Mouse (Mus musculus): Measurements from ENCODE around the gene Inka2. TPM values are rescaled to one million over a fixed set of nuclear protein-coding genes. Genes with fewer than 3 reads are reported as not detected.

Inka2 gene
- polyA plus RNA-seq, 1 experiment, result 6.3 TPM

- TF ChIP-seq MYOG (IDR thresholded peaks at IDR 0.05; ENCODE audit: control insufficient read depth, extremely low read depth, insufficient read length) (no peak), CEBPB (IDR thresholded peaks at IDR 0.05; ENCODE audit: low read depth) (no peak), MAX (IDR thresholded peaks at IDR 0.05) (no peak), USF1 (IDR thresholded peaks at IDR 0.05; ENCODE audit: low read depth) (no peak), MYOD1 (IDR thresholded peaks at IDR 0.05; ENCODE audit: control insufficient read depth, insufficient read length, low read depth) (no peak), CTCF (IDR thresholded peaks at IDR 0.05; ENCODE audit: control insufficient read depth, insufficient read depth, insufficient read length) (no peak), FOSL1 (IDR thresholded peaks at IDR 0.05; ENCODE audit: insufficient read depth, low read length, poor library complexity, severe bottlenecking) (no peak)
- H3ac ChIP-seq (ENCODE audit: control insufficient read depth, insufficient read length, low read depth), result no peak overlapping the region
- H3K36me3 ChIP-seq (ENCODE audit: control insufficient read depth, insufficient read depth), result peaks cover 12% of the 10 kb centered on the region
- no peak overlapping the region for H3K4me3 ChIP-seq (ENCODE audit: insufficient read depth, poor library complexity, severe bottlenecking)
- no peaks in the 10 kb centered on the region for H3K79me3 ChIP-seq (ENCODE audit: low read depth)
- no peaks in the 10 kb centered on the region for H3K79me2 ChIP-seq (ENCODE audit: control insufficient read depth, insufficient read depth)
- H3K27me3 ChIP-seq (ENCODE audit: control insufficient read depth, insufficient read depth, insufficient read length), result no peaks in the 10 kb centered on the region
These were observed 12.1 kb downstream of the Inka2 start for GRCm38 (mm10) chr3:105716353-105717000.

- Histone ChIP-seq H3K4me3 (ENCODE audit: insufficient read depth, poor library complexity, severe bottlenecking) (no peak overlapping the region), H3K36me3 (ENCODE audit: control insufficient read depth, insufficient read depth) (peaks cover 5% of the 10 kb centered on the region), H3K79me2 (ENCODE audit: control insufficient read depth, insufficient read depth) (no peaks in the 10 kb centered on the region), H3ac (ENCODE audit: control insufficient read depth, insufficient read length, low read depth) (no peak overlapping the region), H3K79me3 (ENCODE audit: low read depth) (no peaks in the 10 kb centered on the region), H3K27me3 (ENCODE audit: control insufficient read depth, insufficient read depth, insufficient read length) (no peaks in the 10 kb centered on the region)
- TF ChIP-seq MYOG (IDR thresholded peaks at IDR 0.05; ENCODE audit: control insufficient read depth, extremely low read depth, insufficient read length) (no peak), CEBPB (IDR thresholded peaks at IDR 0.05; ENCODE audit: low read depth) (no peak), CTCF (IDR thresholded peaks at IDR 0.05; ENCODE audit: control insufficient read depth, insufficient read depth, insufficient read length) (no peak), FOSL1 (IDR thresholded peaks at IDR 0.05; ENCODE audit: insufficient read depth, low read length, poor library complexity, severe bottlenecking) (no peak), MAX (IDR thresholded peaks at IDR 0.05) (no peak), USF1 (IDR thresholded peaks at IDR 0.05; ENCODE audit: low read depth) (no peak), MYOD1 (IDR thresholded peaks at IDR 0.05; ENCODE audit: control insufficient read depth, insufficient read length, low read depth) (no peak)
These were observed 13.6 kb downstream of the Inka2 start for GRCm38 (mm10) chr3:105717856-105718555.

GRCm38 (mm10) chr3:105718746-105719145 lies 14.3 kb downstream of the Inka2 start:
- no peaks in the 10 kb centered on the region for H3K27me3 ChIP-seq (ENCODE audit: control insufficient read depth, insufficient read depth, insufficient read length)
- TF ChIP-seq FOSL1 (IDR thresholded peaks at IDR 0.05; ENCODE audit: insufficient read depth, low read length, poor library complexity, severe bottlenecking) (no peak), USF1 (IDR thresholded peaks at IDR 0.05; ENCODE audit: low read depth) (no peak)

GRCm38 (mm10) chr3:105719979-105720378 lies 15.6 kb downstream of the Inka2 start:
- Histone ChIP-seq H3K79me2 (ENCODE audit: control insufficient read depth, insufficient read depth) (no peaks in the 10 kb centered on the region), H3K4me3 (ENCODE audit: insufficient read depth, poor library complexity, severe bottlenecking) (no peak overlapping the region), H3K27me3 (ENCODE audit: control insufficient read depth, insufficient read depth, insufficient read length) (no peaks in the 10 kb centered on the region), H3K79me3 (ENCODE audit: low read depth) (no peaks in the 10 kb centered on the region), H3K36me3 (ENCODE audit: control insufficient read depth, insufficient read depth) (peaks cover 5% of the 10 kb centered on the region), H3ac (ENCODE audit: control insufficient read depth, insufficient read length, low read depth) (no peak overlapping the region)
- TF ChIP-seq CEBPB (IDR thresholded peaks at IDR 0.05; ENCODE audit: low read depth) (no peak), MAX (IDR thresholded peaks at IDR 0.05) (no peak), MYOG (IDR thresholded peaks at IDR 0.05; ENCODE audit: control insufficient read depth, extremely low read depth, insufficient read length) (no peak), MYOD1 (IDR thresholded peaks at IDR 0.05; ENCODE audit: control insufficient read depth, insufficient read length, low read depth) (no peak), USF1 (IDR thresholded peaks at IDR 0.05; ENCODE audit: low read depth) (no peak)

More at GRCm38 (mm10) chr3:105718746-105719145, 14.3 kb downstream of the Inka2 start:
- no peak overlapping the region for H3ac ChIP-seq (ENCODE audit: control insufficient read depth, insufficient read length, low read depth)
- H3K79me3 ChIP-seq (ENCODE audit: low read depth), result no peaks in the 10 kb centered on the region
- H3K4me3 ChIP-seq (ENCODE audit: insufficient read depth, poor library complexity, severe bottlenecking), result no peak overlapping the region
- no peaks in the 10 kb centered on the region for H3K79me2 ChIP-seq (ENCODE audit: control insufficient read depth, insufficient read depth)
- H3K36me3 ChIP-seq (ENCODE audit: control insufficient read depth, insufficient read depth), result peaks cover 5% of the 10 kb centered on the region

- no peak overlapping the region for H3K4me3 ChIP-seq (ENCODE audit: insufficient read depth, poor library complexity, severe bottlenecking)
- no peaks in the 10 kb centered on the region for H3K79me2 ChIP-seq (ENCODE audit: control insufficient read depth, insufficient read depth)
- TF ChIP-seq MYOG (IDR thresholded peaks at IDR 0.05; ENCODE audit: control insufficient read depth, extremely low read depth, insufficient read length) (no peak), CEBPB (IDR thresholded peaks at IDR 0.05; ENCODE audit: low read depth) (no peak), FOSL1 (IDR thresholded peaks at IDR 0.05; ENCODE audit: insufficient read depth, low read length, poor library complexity, severe bottlenecking) (no peak), USF1 (IDR thresholded peaks at IDR 0.05; ENCODE audit: low read depth) (no peak), CTCF (IDR thresholded peaks at IDR 0.05; ENCODE audit: control insufficient read depth, insufficient read depth, insufficient read length) (no peak), MAX (IDR thresholded peaks at IDR 0.05) (no peak), MYOD1 (IDR thresholded peaks at IDR 0.05; ENCODE audit: control insufficient read depth, insufficient read length, low read depth) (no peak)
- H3K79me3 ChIP-seq (ENCODE audit: low read depth), result no peaks in the 10 kb centered on the region
- no peak overlapping the region for H3ac ChIP-seq (ENCODE audit: control insufficient read depth, insufficient read length, low read depth)
- no peaks in the 10 kb centered on the region for H3K27me3 ChIP-seq (ENCODE audit: control insufficient read depth, insufficient read depth, insufficient read length)
- H3K36me3 ChIP-seq (ENCODE audit: control insufficient read depth, insufficient read depth), result peaks cover 5% of the 10 kb centered on the region
These were observed 16.1 kb downstream of the Inka2 start for GRCm38 (mm10) chr3:105720514-105720913.

Measured in C2C12 (cell line).